Mouse (Mus musculus) C2C12 (cell line): ENCODE results near the gene Crb1. TPM values are rescaled to one million over a fixed set of nuclear protein-coding genes. Genes with fewer than 3 reads are reported as not detected.

Experiments used
- H3K27me3 ChIP-seq: one replicate; pipeline ENCODE4 v1.6.1; 2011; ENCODE audit not compliant: control insufficient read depth, insufficient read depth, insufficient read length
- H3K36me3 ChIP-seq: one replicate; pipeline ENCODE4 v1.6.1; 2011; ENCODE audit not compliant: control insufficient read depth, insufficient read depth
- H3K4me3 ChIP-seq: one replicate; pipeline ENCODE4 v1.5.1; 2011; ENCODE audit warnings: mild to moderate bottlenecking, control low read depth; ENCODE audit not compliant: poor library complexity, insufficient read depth, severe bottlenecking
- H3K79me2 ChIP-seq: one replicate; pipeline ENCODE4 v1.6.1; 2011; ENCODE audit not compliant: control insufficient read depth, insufficient read depth
- H3K79me3 ChIP-seq: one replicate; pipeline ENCODE4 v1.6.1; 2011; ENCODE audit warnings: low read depth, control low read depth
- H3ac ChIP-seq: one replicate; pipeline ENCODE3; 2011; ENCODE audit warnings: low read depth; ENCODE audit not compliant: control insufficient read depth, insufficient read length
- CEBPB ChIP-seq: IDR thresholded peaks from one replicate; pipeline ENCODE4 v1.6.1; 2011; ENCODE audit warnings: low read depth, mild to moderate bottlenecking, control low read depth, moderate library complexity
- CTCF ChIP-seq: IDR thresholded peaks from one replicate; pipeline ENCODE4 v1.5.1; 2011; ENCODE audit not compliant: control insufficient read depth, insufficient read depth, insufficient read length
- FOSL1 ChIP-seq: IDR thresholded peaks from one replicate; pipeline ENCODE4 v1.8.0; 2011; ENCODE audit warnings: mild to moderate bottlenecking, low read length; ENCODE audit not compliant: poor library complexity, insufficient read depth, severe bottlenecking
- MAX ChIP-seq: IDR thresholded peaks from one replicate; pipeline ENCODE4 v1.6.1; 2011; ENCODE audit warnings: mild to moderate bottlenecking, control low read depth
- MYOD1 ChIP-seq: IDR thresholded peaks from one replicate; pipeline ENCODE4 v1.6.1; 2011; ENCODE audit warnings: low read depth; ENCODE audit not compliant: control insufficient read depth, insufficient read length
- MYOG ChIP-seq: IDR thresholded peaks from one replicate; pipeline ENCODE4 v1.6.1; 2011; ENCODE audit not compliant: control insufficient read depth, insufficient read length; ENCODE audit errors: extremely low read depth
- USF1 ChIP-seq: IDR thresholded peaks from one replicate; pipeline ENCODE4 v1.6.1; 2011; ENCODE audit warnings: low read depth, mild to moderate bottlenecking, control low read depth, moderate library complexity
- polyA plus RNA-seq: library from polyadenylated mRNA; unstranded; fragments of >200 nt; fragmentation: generic; extraction: Trizol; gene quantifications from one replicate; pipeline ENCODE4 v1.2.1, GENCODE M21; 2012; ENCODE audit warnings: missing spikeins

Crb1 gene
- polyA plus RNA-seq, 1 experiment: not detected

GRCm38 (mm10) chr1:139179707-139180106 lies 197.2 kb downstream of the Crb1 start:
- no peaks in the 10 kb centered on the region for H3K79me3 ChIP-seq
- H3K27me3 ChIP-seq: no peaks in the 10 kb centered on the region
- TF ChIP-seq CEBPB (no peak), USF1 (no peak), MAX (no peak), MYOG (no peak), CTCF (no peak), MYOD1 (no peak), FOSL1 (no peak)
- H3K4me3 ChIP-seq: no peak overlapping the region
- H3K79me2 ChIP-seq: no peaks in the 10 kb centered on the region
- H3K36me3 ChIP-seq: no peaks in the 10 kb centered on the region
- no peak overlapping the region for H3ac ChIP-seq

- Histone ChIP-seq H3K79me2 (no peaks in the 10 kb centered on the region), H3K36me3 (peaks cover 4% of the 10 kb centered on the region), H3K27me3 (no peaks in the 10 kb centered on the region), H3K79me3 (no peaks in the 10 kb centered on the region), H3ac (no peak overlapping the region), H3K4me3 (no peak overlapping the region)
- TF ChIP-seq MAX: no peak
- no peak for TF ChIP-seq MYOD1
- no peak for TF ChIP-seq FOSL1
- no peak for TF ChIP-seq CTCF
- no peak for TF ChIP-seq CEBPB
- no peak for TF ChIP-seq MYOG
- TF ChIP-seq USF1: no peak
These were observed 202.7 kb downstream of the Crb1 start for GRCm38 (mm10) chr1:139174058-139174832.

GRCm38 (mm10) chr1:139162814-139163213 lies 214.1 kb downstream of the Crb1 start:
- Histone ChIP-seq H3K36me3 (no peaks in the 10 kb centered on the region), H3K79me2 (no peaks in the 10 kb centered on the region), H3K27me3 (no peaks in the 10 kb centered on the region), H3ac (no peak overlapping the region), H3K4me3 (no peak overlapping the region), H3K79me3 (no peaks in the 10 kb centered on the region)
- no peak for TF ChIP-seq FOSL1
- TF ChIP-seq USF1: no peak
- no peak for TF ChIP-seq MYOG
- no peak for TF ChIP-seq MYOD1
- TF ChIP-seq CTCF: no peak
- no peak for TF ChIP-seq MAX
- TF ChIP-seq CEBPB: no peak

DNA sequence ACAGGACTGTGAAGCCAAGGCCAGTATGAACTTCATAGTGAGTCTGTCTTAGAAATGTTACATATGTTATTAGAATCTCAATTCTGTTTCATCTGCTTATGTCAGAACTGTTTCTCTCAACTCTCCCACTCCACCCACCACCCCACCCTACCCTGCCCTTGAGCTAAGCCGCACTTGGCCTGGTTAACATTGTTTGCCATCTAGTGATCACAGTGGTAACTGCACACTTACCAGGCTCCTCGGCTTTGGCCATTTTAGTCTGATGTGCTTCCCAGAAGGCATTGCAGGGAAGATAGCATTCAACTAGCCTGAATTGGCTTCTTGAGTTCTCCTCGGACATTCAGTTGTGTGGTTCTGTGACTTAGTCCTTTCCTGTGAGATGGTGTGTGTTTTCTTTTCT lies 215.3 kb downstream of the Crb1 start:
- TF ChIP-seq MYOD1 (no peak), USF1 (no peak), FOSL1 (no peak), MAX (no peak), CEBPB (no peak), MYOG (no peak)
- H3K79me3 ChIP-seq: no peaks in the 10 kb centered on the region

DNA sequence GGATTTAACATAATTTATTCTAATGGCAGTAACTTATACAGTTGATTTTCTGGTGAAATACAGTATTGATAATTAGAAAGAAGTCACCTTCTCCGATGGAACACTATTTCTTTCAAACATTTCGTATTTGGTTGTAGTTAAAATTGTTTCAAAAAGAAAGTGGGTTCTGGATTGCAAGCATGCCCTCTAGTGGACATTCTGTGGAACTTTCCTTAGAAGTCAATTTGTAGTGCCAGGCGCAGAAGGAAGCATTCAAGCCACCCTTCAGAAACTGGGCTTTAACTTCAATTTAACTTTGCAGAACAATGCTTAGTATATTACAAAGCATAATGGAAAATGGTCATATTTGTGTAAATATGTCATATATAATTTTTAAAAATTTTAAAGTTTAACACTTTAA lies 220.5 kb downstream of the Crb1 start:
- H3K4me3 ChIP-seq: no peak overlapping the region
- H3ac ChIP-seq: no peak overlapping the region
- TF ChIP-seq CTCF (no peak), CEBPB (no peak), MAX (no peak), FOSL1 (no peak), USF1 (no peak), MYOD1 (no peak), MYOG (no peak)
- H3K79me3 ChIP-seq: no peaks in the 10 kb centered on the region
- H3K79me2 ChIP-seq: no peaks in the 10 kb centered on the region
- no peaks in the 10 kb centered on the region for H3K36me3 ChIP-seq
- no peaks in the 10 kb centered on the region for H3K27me3 ChIP-seq

More for the DNA sequence above, 215.3 kb downstream of the Crb1 start:
- Histone ChIP-seq H3K27me3 (no peaks in the 10 kb centered on the region), H3K36me3 (no peaks in the 10 kb centered on the region), H3K4me3 (no peak overlapping the region), H3ac (no peak overlapping the region), H3K79me2 (no peaks in the 10 kb centered on the region)

GRCm38 (mm10) chr1:139153493-139153892 lies 223.4 kb downstream of the Crb1 start:
- Histone ChIP-seq H3K79me2 (no peaks in the 10 kb centered on the region), H3K4me3 (no peak overlapping the region), H3K79me3 (no peaks in the 10 kb centered on the region), H3K27me3 (no peaks in the 10 kb centered on the region), H3K36me3 (no peaks in the 10 kb centered on the region), H3ac (no peak overlapping the region)
- no peak for TF ChIP-seq MYOG
- no peak for TF ChIP-seq USF1
- no peak for TF ChIP-seq CEBPB
- no peak for TF ChIP-seq CTCF
- TF ChIP-seq MAX: no peak
- no peak for TF ChIP-seq MYOD1
- no peak for TF ChIP-seq FOSL1
